Mouse (Mus musculus) lung, embryonic 14.5 days (tissue): ENCODE measurements at regions not wholly inside any gene's neighbourhood (a gene's known extent, or its start where the extent isn't known, plus 50 kb on each side); places are given as distances from the start of the nearest gene placed in this dataset.

ENCODE experiments used
- ATAC-seq: fragments of 200-750 bp; cut with Nextera tagmentation; 2 replicates; pipeline ENCODE4 v1.8.0; 2017; ENCODE audit warnings: mild to moderate bottlenecking, moderate TSS enrichment, moderate library complexity; ENCODE audit not compliant: insufficient read depth
- DNase-seq: peaks from one replicate; pipeline ENCODE4 v3.0.0-alpha.2; 2015
- H3K27ac ChIP-seq: fragments of 300-500 bp; sonication (generic); 2 replicates; pipeline ENCODE4 v1.5.1; 2014; ENCODE audit warnings: low read depth, mild to moderate bottlenecking, moderate library complexity
- H3K27me3 ChIP-seq: fragments of 300-500 bp; sonication (generic); 2 replicates; pipeline ENCODE4 v1.6.1; 2014; ENCODE audit warnings: low read length, control low read depth; ENCODE audit not compliant: insufficient read depth
- H3K36me3 ChIP-seq: fragments of 300-500 bp; sonication (generic); 2 replicates; pipeline ENCODE4 v1.6.1; 2014; ENCODE audit warnings: control low read depth; ENCODE audit not compliant: insufficient read depth
- H3K4me1 ChIP-seq: fragments of 300-500 bp; sonication (generic); 2 replicates; pipeline ENCODE4 v1.6.1; 2014; ENCODE audit warnings: antibody characterized with exemption, control low read depth; ENCODE audit not compliant: insufficient read depth
- H3K4me2 ChIP-seq: fragments of 300-500 bp; sonication (generic); 2 replicates; pipeline ENCODE4 v1.6.1; 2014; ENCODE audit warnings: mild to moderate bottlenecking
- H3K4me3 ChIP-seq: fragments of 300-500 bp; sonication (generic); 2 replicates; pipeline ENCODE4 v1.5.1; 2014; ENCODE audit warnings: low read depth, low read length
- H3K9ac ChIP-seq: fragments of 300-500 bp; sonication (generic); 2 replicates; pipeline ENCODE4 v1.6.1; 2014
- H3K9me3 ChIP-seq: fragments of 300-500 bp; sonication (generic); 2 replicates; pipeline ENCODE4 v1.6.1; 2016; ENCODE audit warnings: low read depth, low read length, control low read depth
- CTCF ChIP-seq: IDR thresholded peaks from 2 replicates; pipeline ENCODE4 v1.5.1; 2016; ENCODE audit warnings: antibody characterized with exemption, low read depth
- WGBS: fragments of 180-500 bp; shearing (Covaris S2); extraction: QIAGEN DNeasy Blood & Tissue Kit; methylation state at CpG from one replicate; pipeline ENCODE4 v1.1.7; 2014; 5-methylcytosine and 5-hydroxymethylcytosine counted together

GRCm38 (mm10) chr10:25620939-25621746 lies 85.1 kb upstream of the Smlr1 start:
- peak overlapping the region; percentile 37 for H3K4me2 ChIP-seq
- no peaks in the 10 kb centered on the region for H3K27me3 ChIP-seq
- 22% methylated on average over 10 of the region's 10 CpGs for WGBS
- ATAC-seq (peak; percentile 83), DNase-seq (peak; percentile 64)
- 0 out of 2 replicates have a peak, but pooled peaks cover 3% of the 10 kb centered on the region for H3K4me1 ChIP-seq
- peak; percentile 60 for TF ChIP-seq CTCF
- H3K9ac ChIP-seq, result peak overlapping the region; percentile 8; the same call in 1 of the 2 replicates
- H3K36me3 ChIP-seq, result no peaks in the 10 kb centered on the region
- no peak overlapping the region for H3K4me3 ChIP-seq
- H3K9me3 ChIP-seq, result no peaks in the 10 kb centered on the region
- peak overlapping the region; percentile 37 for H3K27ac ChIP-seq

- DNase-seq (no peak), ATAC-seq (no peak)
- 90% methylated on average over 2 of the region's 2 CpGs for WGBS
- Histone ChIP-seq H3K36me3 (no peaks in the 10 kb centered on the region), H3K27me3 (no peaks in the 10 kb centered on the region), H3K4me3 (no peak overlapping the region), H3K4me1 (0 out of 2 replicates have a peak, but pooled peaks cover 3% of the 10 kb centered on the region), H3K9me3 (no peaks in the 10 kb centered on the region), H3K4me2 (no peak overlapping the region), H3K9ac (no peak overlapping the region), H3K27ac (no peak overlapping the region)
- no peak for TF ChIP-seq CTCF
Measured at GRCm38 (mm10) chr10:25619702-25620101, 83.6 kb upstream of the Smlr1 start.

- Histone ChIP-seq H3K27ac (no peak overlapping the region), H3K4me1 (no peaks in the 10 kb centered on the region), H3K9ac (no peak overlapping the region), H3K4me3 (no peak overlapping the region), H3K36me3 (no peaks in the 10 kb centered on the region), H3K4me2 (no peak overlapping the region), H3K27me3 (no peaks in the 10 kb centered on the region), H3K9me3 (no peaks in the 10 kb centered on the region)
- ATAC-seq (no peak), DNase-seq (no peak)
- 83% methylated on average over 2 of the region's 2 CpGs for WGBS
- no peak for TF ChIP-seq CTCF
Measured at GRCm38 (mm10) chr10:25601471-25601870, 65.4 kb upstream of the Smlr1 start.

- Histone ChIP-seq H3K36me3 (no peaks in the 10 kb centered on the region), H3K4me2 (no peak overlapping the region), H3K27me3 (no peaks in the 10 kb centered on the region), H3K27ac (no peak overlapping the region), H3K4me1 (no peaks in the 10 kb centered on the region), H3K4me3 (no peak overlapping the region), H3K9me3 (no peaks in the 10 kb centered on the region), H3K9ac (no peak overlapping the region)
- no peak for TF ChIP-seq CTCF
- 90% methylated on average over 2 of the region's 2 CpGs for WGBS
- ATAC-seq (no peak), DNase-seq (no peak)
Measured at GRCm38 (mm10) chr10:25589316-25589645, 53.2 kb upstream of the Smlr1 start.

GRCm38 (mm10) chr10:25588611-25589315 lies 52.7 kb upstream of the Smlr1 start:
- Histone ChIP-seq H3K27ac (no peak overlapping the region), H3K27me3 (no peaks in the 10 kb centered on the region), H3K9ac (no peak overlapping the region), H3K9me3 (no peaks in the 10 kb centered on the region), H3K4me1 (no peaks in the 10 kb centered on the region), H3K4me3 (no peak overlapping the region), H3K4me2 (no peak overlapping the region), H3K36me3 (no peaks in the 10 kb centered on the region)
- no peak for TF ChIP-seq CTCF
- whole genome bisulfite sequencing, result 58% methylated on average over 12 of the region's 12 CpGs
- no peak for ATAC-seq
- DNase-seq, result no peak
